ENCODE assay signal across 10 mouse cellular contexts in genomic region chr12:15698829-15699228, GRCm38 (mm10).
A peak's percentile ranks its signal among the peaks of the same experiment; 100 is the strongest.
DNase-seq lines count a peak whose midpoint lies in the region; ATAC-seq lines count a peak whose summit lies in the region.
"Had no signal": no experiment of that assay in that cellular context is flagged by ENCODE, and none has a peak within 500 bp of the region (broad histone marks: within the 10 kb centered on the region; RNA-seq: fewer than 3 reads in every experiment).

No protein-coding gene starts in this region.

- H3K4me3 ChIP-seq in hindbrain, embryonic 13.5 days: no peak overlapping the region
- H3K4me3 ChIP-seq: embryonic facial prominence, embryonic 13.5 days; liver, embryonic 15.5 days had no signal

- no peak overlapping the region for H3K4me2 ChIP-seq in hindbrain, embryonic 13.5 days
- H3K4me2 ChIP-seq: embryonic facial prominence, embryonic 13.5 days; liver, embryonic 15.5 days had no signal

- H3K9ac ChIP-seq in hindbrain, embryonic 13.5 days: no peak overlapping the region
- H3K9ac ChIP-seq: embryonic facial prominence, embryonic 13.5 days; liver, embryonic 15.5 days had no signal

- no peaks in the 10 kb centered on the region for H3K36me3 ChIP-seq in hindbrain, embryonic 13.5 days
- H3K36me3 ChIP-seq: embryonic facial prominence, embryonic 13.5 days; liver, embryonic 15.5 days had no signal

- DNase-seq in adrenal gland, postnatal 10 days: peak; percentile 7
- DNase-seq in adrenal gland, adult 2 months: no peak
- DNase-seq in 3T3-L1 (ENCODE audit: low read depth, low spot score): peak; percentile 51
- DNase-seq in gastrocnemius, adult 8-10 months (ENCODE audit: low spot score in 2 of 2): peak; percentile 8 to 18
- DNase-seq in kidney, postnatal 10 days: peak; percentile 33
- no peak for DNase-seq in retina, embryonic 14.5 days (ENCODE audit: low spot score)
- no peak for DNase-seq in Muller cell, postnatal 12 days (ENCODE audit: inconsistent ontology term)

- H3K27me3 ChIP-seq in hindbrain, embryonic 13.5 days: no peaks in the 10 kb centered on the region
- H3K27me3 ChIP-seq: embryonic facial prominence, embryonic 13.5 days; liver, embryonic 15.5 days had no signal

- whole genome bisulfite sequencing in hindbrain, embryonic 13.5 days: 59% methylated on average over 4 of the region's 4 CpGs

- H3K4me1 ChIP-seq in hindbrain, embryonic 13.5 days (replicated peaks): 0 out of 2 replicates have a peak, but pooled peaks cover 2% of the 10 kb centered on the region
- H3K4me1 ChIP-seq: liver, embryonic 15.5 days had no signal

- ATAC-seq in hindbrain, embryonic 13.5 days (ENCODE audit: low FRiP score): no peak

- H3K9me3 ChIP-seq in hindbrain, embryonic 13.5 days: no peaks in the 10 kb centered on the region
- H3K9me3 ChIP-seq: embryonic facial prominence, embryonic 13.5 days; liver, embryonic 15.5 days had no signal

- no peak overlapping the region for H3K27ac ChIP-seq in hindbrain, embryonic 13.5 days
- H3K27ac ChIP-seq: embryonic facial prominence, embryonic 13.5 days; liver, embryonic 15.5 days had no signal

Comparison
In these comparisons a context has a peak if more than half of its experiments do, and no peak if none do; other contexts are left out.
1. DNase-seq: peak in adrenal gland, postnatal 10 days (single experiment), 3T3-L1 (single experiment), gastrocnemius, adult 8-10 months (2 of 2) and kidney, postnatal 10 days (single experiment); none in adrenal gland, adult 2 months (single experiment), retina, embryonic 14.5 days (single experiment) and Muller cell, postnatal 12 days (single experiment).